Mouse (Mus musculus) intestine, embryonic 14.5 days (tissue): ENCODE measurements at regions not wholly inside any gene's neighbourhood (a gene's known extent, or its start where the extent isn't known, plus 50 kb on each side); places are given as distances from the start of the nearest gene placed in this dataset.

ENCODE experiments used
- ATAC-seq: fragments of 200-750 bp; cut with Nextera tagmentation; replicated peaks from 2 replicates; pipeline ENCODE4 v1.8.0; 2017; ENCODE audit warnings: low read depth, moderate number of reproducible peaks, moderate TSS enrichment, moderate library complexity; ENCODE audit not compliant: low FRiP score, low TSS enrichment
- DNase-seq: peaks from one replicate; pipeline ENCODE4 v3.0.0-alpha.2; 2018; ENCODE audit warnings: low spot score
- H3K27ac ChIP-seq: fragments of 300-500 bp; sonication (generic); 2 replicates; pipeline ENCODE4 v1.5.1; 2014; ENCODE audit warnings: low read depth, mild to moderate bottlenecking, control low read depth
- H3K27me3 ChIP-seq: fragments of 300-500 bp; sonication (generic); replicated peaks from 2 replicates; pipeline ENCODE4 v1.6.1; 2014; ENCODE audit warnings: low read length, control low read depth; ENCODE audit not compliant: control insufficient read depth, insufficient read depth
- H3K36me3 ChIP-seq: fragments of 300-500 bp; sonication (generic); 2 replicates; pipeline ENCODE4 v1.6.1; 2014; ENCODE audit warnings: low read length, control low read depth; ENCODE audit not compliant: control insufficient read depth, insufficient read depth
- H3K4me1 ChIP-seq: fragments of 300-500 bp; sonication (generic); replicated peaks from 2 replicates; pipeline ENCODE4 v1.6.1; 2014; ENCODE audit warnings: low read length, control low read depth, mixed read lengths; ENCODE audit not compliant: control insufficient read depth, insufficient read depth
- H3K4me2 ChIP-seq: fragments of 300-500 bp; sonication (generic); 2 replicates; pipeline ENCODE4 v1.6.1; 2014; ENCODE audit warnings: low read length
- H3K4me3 ChIP-seq: fragments of 300-500 bp; sonication (generic); 2 replicates; pipeline ENCODE4 v1.5.1; 2014; ENCODE audit warnings: low read depth, low read length, control low read depth, mixed read lengths
- H3K9ac ChIP-seq: fragments of 300-500 bp; sonication (generic); 2 replicates; pipeline ENCODE4 v1.6.1; 2014; ENCODE audit warnings: mild to moderate bottlenecking, low read length
- H3K9me3 ChIP-seq: fragments of 300-500 bp; sonication (generic); 2 replicates; pipeline ENCODE4 v1.6.1; 2016; ENCODE audit warnings: low read length, control low read depth; ENCODE audit not compliant: control insufficient read depth
- WGBS: fragments of 180-500 bp; shearing (Covaris S2); extraction: QIAGEN DNeasy Blood & Tissue Kit; methylation state at CpG from one replicate; pipeline ENCODE4 v1.1.7; 2014; 5-methylcytosine and 5-hydroxymethylcytosine counted together

GRCm38 (mm10) chr6:117407953-117408352 lies 239.6 kb downstream of the Cxcl12 start:
- 53% methylated on average over 5 of the region's 5 CpGs for WGBS
- Histone ChIP-seq H3K27ac (0 out of 2 replicates have a peak overlapping the region, but pooled peaks have one; percentile 43), H3K4me1 (peaks cover 23% of the 10 kb centered on the region), H3K4me3 (no peak overlapping the region), H3K9me3 (no peaks in the 10 kb centered on the region), H3K9ac (no peak overlapping the region), H3K4me2 (no peak overlapping the region), H3K36me3 (no peaks in the 10 kb centered on the region), H3K27me3 (no peaks in the 10 kb centered on the region)
- ATAC-seq = no peak
- DNase-seq = peak; percentile 52

GRCm38 (mm10) chr6:117408971-117409783 lies 240.8 kb downstream of the Cxcl12 start:
- DNase-seq (peak; percentile 52), ATAC-seq (no peak)
- Histone ChIP-seq H3K4me3 (no peak overlapping the region), H3K4me1 (peaks cover 23% of the 10 kb centered on the region), H3K9me3 (no peaks in the 10 kb centered on the region), H3K27me3 (no peaks in the 10 kb centered on the region), H3K36me3 (no peaks in the 10 kb centered on the region), H3K4me2 (no peak overlapping the region), H3K9ac (no peak overlapping the region), H3K27ac (no peak overlapping the region)
- WGBS = 56% methylated on average over 11 of the region's 11 CpGs

DNA sequence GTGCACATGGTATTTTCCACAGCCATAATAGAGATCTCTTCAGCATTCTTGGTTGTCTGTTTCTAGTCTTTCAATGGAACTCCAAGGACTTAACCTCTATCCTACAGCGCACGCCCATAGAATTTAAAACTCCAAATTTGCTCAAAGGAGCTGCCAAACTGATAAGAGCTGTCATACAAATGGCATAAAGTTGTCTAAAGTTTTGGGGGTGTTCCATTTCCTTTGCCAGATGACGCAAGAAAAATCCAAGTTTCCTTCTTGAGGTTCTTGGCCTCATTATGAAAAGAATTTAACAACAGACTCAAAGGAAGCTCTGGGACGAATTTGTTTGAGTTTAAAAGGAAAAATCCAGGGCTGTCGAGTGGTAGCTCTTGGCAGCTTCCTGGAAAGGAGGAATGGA lies 246.6 kb downstream of the Cxcl12 start:
- no peak overlapping the region for H3K4me3 ChIP-seq
- 71% methylated on average over 5 of the region's 5 CpGs for WGBS
- no peaks in the 10 kb centered on the region for H3K27me3 ChIP-seq
- no peak overlapping the region for H3K4me2 ChIP-seq
- no peak overlapping the region for H3K9ac ChIP-seq
- ATAC-seq (no peak), DNase-seq (no peak)
- no peaks in the 10 kb centered on the region for H3K9me3 ChIP-seq
- H3K27ac ChIP-seq = no peak overlapping the region
- no peaks in the 10 kb centered on the region for H3K36me3 ChIP-seq
- H3K4me1 ChIP-seq = 0 out of 2 replicates have a peak, but pooled peaks cover 3% of the 10 kb centered on the region

GRCm38 (mm10) chr6:117415901-117416300 lies 247.6 kb downstream of the Cxcl12 start:
- H3K27me3 ChIP-seq = no peaks in the 10 kb centered on the region
- no peak overlapping the region for H3K4me2 ChIP-seq
- H3K4me3 ChIP-seq = no peak overlapping the region
- ATAC-seq (no peak), DNase-seq (peak; percentile 49)
- no peaks in the 10 kb centered on the region for H3K36me3 ChIP-seq
- no peaks in the 10 kb centered on the region for H3K9me3 ChIP-seq
- WGBS = 92% methylated on average over 6 of the region's 6 CpGs
- H3K9ac ChIP-seq = no peak overlapping the region
- H3K4me1 ChIP-seq = 0 out of 2 replicates have a peak, but pooled peaks cover 3% of the 10 kb centered on the region
- H3K27ac ChIP-seq = no peak overlapping the region

GRCm38 (mm10) chr6:117416461-117416860 lies 248.1 kb downstream of the Cxcl12 start:
- Histone ChIP-seq H3K4me1 (0 out of 2 replicates have a peak, but pooled peaks cover 3% of the 10 kb centered on the region), H3K9ac (no peak overlapping the region), H3K27me3 (no peaks in the 10 kb centered on the region), H3K4me2 (no peak overlapping the region), H3K9me3 (no peaks in the 10 kb centered on the region), H3K27ac (no peak overlapping the region), H3K4me3 (no peak overlapping the region), H3K36me3 (no peaks in the 10 kb centered on the region)
- no peak for ATAC-seq
- 65% methylated on average over 5 of the region's 5 CpGs for WGBS
- DNase-seq = peak; percentile 49

- no peak for DNase-seq
Observed at GRCm38 (mm10) chr6:117422846-117423573, 254.7 kb downstream of the Cxcl12 start.

GRCm38 (mm10) chr6:117426363-117426762 lies 258.0 kb downstream of the Cxcl12 start:
- no peak overlapping the region for H3K27ac ChIP-seq
- 91% methylated on average over 5 of the region's 5 CpGs for WGBS
- ATAC-seq (no peak), DNase-seq (no peak)
- H3K4me2 ChIP-seq = no peak overlapping the region
- peaks cover 17% of the 10 kb centered on the region for H3K4me1 ChIP-seq
- H3K27me3 ChIP-seq = no peaks in the 10 kb centered on the region
- H3K4me3 ChIP-seq = no peak overlapping the region
- no peaks in the 10 kb centered on the region for H3K36me3 ChIP-seq
- no peaks in the 10 kb centered on the region for H3K9me3 ChIP-seq
- no peak overlapping the region for H3K9ac ChIP-seq

More at GRCm38 (mm10) chr6:117422846-117423573, 254.7 kb downstream of the Cxcl12 start:
- 62% methylated on average over 10 of the region's 10 CpGs for WGBS
- no peaks in the 10 kb centered on the region for H3K27me3 ChIP-seq
- no peak overlapping the region for H3K9ac ChIP-seq
- peaks cover 8% of the 10 kb centered on the region; the same call in 1 of the 2 replicates for H3K4me1 ChIP-seq
- no peak for ATAC-seq
- no peak overlapping the region for H3K4me2 ChIP-seq
- no peak overlapping the region for H3K27ac ChIP-seq
- no peaks in the 10 kb centered on the region for H3K9me3 ChIP-seq
- H3K36me3 ChIP-seq = no peaks in the 10 kb centered on the region
- H3K4me3 ChIP-seq = no peak overlapping the region

DNA sequence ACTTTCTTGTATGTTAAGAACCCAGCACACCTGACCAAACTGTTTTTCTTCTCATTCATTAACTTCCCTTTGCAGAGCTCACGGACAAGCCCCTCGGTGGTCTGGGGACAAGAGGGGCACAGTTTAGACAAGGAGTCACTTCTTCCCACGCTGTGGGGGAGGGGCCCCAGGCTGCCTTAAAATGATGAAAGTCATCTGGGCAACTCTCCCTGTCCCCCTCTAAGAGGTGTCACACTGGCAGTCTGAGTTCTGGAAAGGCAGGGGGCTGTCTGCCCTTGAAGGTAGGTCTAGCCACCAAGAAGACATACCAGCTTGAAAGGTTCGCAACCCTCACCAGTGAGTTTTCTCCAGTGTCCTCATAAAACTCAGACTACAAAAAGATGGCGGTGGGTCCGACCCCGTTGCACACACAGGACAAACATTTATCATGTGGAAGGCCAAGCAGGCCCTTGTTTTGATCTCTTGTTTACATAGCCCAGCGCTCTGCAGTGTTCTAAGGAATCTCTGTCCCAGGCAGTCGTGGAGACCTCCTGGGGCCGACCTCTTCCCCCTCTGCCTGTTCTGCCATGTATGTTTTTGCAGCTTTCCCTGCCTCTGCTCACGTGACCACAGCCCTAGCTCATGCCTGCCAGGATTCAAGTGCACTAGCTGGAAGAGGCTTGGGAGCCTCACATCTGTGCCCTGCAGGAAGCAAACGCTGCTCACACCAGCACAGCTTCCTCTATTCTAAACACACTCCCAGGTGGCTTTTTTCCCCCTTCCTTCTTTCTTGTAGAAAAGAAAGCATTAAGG lies 259.2 kb downstream of the Cxcl12 start:
- H3K9ac ChIP-seq = no peak overlapping the region
- H3K4me1 ChIP-seq = peaks cover 23% of the 10 kb centered on the region
- DNase-seq = no peak

More for the DNA sequence above, 259.2 kb downstream of the Cxcl12 start:
- no peak overlapping the region for H3K4me3 ChIP-seq
- no peaks in the 10 kb centered on the region for H3K27me3 ChIP-seq
- H3K27ac ChIP-seq = peak overlapping the region; percentile 29; the same call in 1 of the 2 replicates
- WGBS = 11% methylated on average over 12 of the region's 12 CpGs
- no peaks in the 10 kb centered on the region for H3K36me3 ChIP-seq
- peak overlapping the region; percentile 25; the same call in 1 of the 2 replicates for H3K4me2 ChIP-seq
- no peaks in the 10 kb centered on the region for H3K9me3 ChIP-seq
- ATAC-seq = no peak
